Mouse (Mus musculus) ovary, postnatal 36 days (tissue): ENCODE measurements around the gene Trim2.

Source experiments
- DNase-seq: peaks from one replicate; pipeline ENCODE4 v3.0.0; 2022; ENCODE audit warnings: low spot score, mixed read lengths

Gene Trim2

DNA sequence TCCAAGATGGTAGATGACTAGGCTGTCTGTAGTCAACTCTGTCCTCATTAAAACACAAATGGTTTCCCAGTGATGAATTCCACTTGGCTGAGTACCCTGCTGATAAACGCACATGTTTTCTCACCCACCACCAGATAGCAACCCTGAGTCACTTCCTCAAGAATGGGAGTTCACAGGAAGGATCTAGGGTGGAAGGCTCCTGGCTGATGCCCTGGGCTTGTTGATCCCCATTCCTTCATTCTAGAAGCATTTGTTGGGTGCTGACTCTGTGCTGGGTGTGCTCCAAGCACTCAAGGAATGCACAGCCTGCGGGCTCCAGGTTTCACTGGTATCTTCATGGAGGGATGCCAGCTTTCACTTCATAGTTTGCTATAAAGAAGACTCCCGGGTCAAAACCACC is 12.8 kb upstream of the Trim2 start:
- DNase-seq: no peak

DNA sequence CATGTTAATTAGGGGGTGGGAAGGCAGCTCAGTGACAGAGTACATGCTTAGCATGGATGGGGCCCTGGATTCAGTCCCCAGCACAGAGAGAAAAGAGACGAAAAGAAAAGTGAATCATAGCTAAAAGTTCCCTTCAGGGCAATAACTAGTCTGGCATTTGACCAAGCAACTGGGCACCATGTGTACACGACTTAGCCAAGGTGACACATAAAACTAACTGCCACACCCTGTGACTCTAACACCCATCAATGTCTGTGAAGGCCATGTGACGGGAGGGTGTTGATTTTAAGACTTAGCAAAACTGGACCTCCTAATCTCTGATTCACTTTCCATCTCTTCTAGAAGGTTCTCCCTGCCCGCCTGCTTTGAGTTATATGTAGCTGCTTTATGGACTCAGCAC is 12.2 kb upstream of the Trim2 start:
- DNase-seq: no peak

DNA sequence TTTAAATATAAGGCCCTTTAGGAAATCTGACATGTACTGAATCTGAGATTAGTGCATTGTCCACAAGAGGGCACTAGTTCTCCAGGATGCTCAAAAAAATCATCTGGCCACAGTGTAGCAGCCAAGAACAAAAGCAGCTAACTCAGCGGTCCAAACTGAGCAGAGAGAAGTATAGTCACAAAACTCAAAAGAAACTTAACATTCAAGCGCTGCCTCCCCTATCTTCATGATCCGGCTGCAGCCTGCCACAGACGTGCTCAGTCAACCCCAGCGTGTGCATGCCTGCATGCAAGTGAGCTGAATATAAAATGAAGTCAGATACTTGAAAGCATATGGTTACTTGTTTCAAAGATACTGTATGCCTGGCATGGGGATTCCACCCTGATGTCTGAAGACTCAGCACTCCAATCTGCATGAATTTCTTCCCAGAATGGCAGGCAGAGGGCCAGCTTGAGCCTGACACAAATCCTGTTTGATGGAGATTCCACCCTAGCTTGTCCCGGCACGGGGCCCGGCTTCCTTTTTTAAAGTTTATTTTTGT is 8.0 kb upstream of the Trim2 start:
- DNase-seq: no peak

DNA sequence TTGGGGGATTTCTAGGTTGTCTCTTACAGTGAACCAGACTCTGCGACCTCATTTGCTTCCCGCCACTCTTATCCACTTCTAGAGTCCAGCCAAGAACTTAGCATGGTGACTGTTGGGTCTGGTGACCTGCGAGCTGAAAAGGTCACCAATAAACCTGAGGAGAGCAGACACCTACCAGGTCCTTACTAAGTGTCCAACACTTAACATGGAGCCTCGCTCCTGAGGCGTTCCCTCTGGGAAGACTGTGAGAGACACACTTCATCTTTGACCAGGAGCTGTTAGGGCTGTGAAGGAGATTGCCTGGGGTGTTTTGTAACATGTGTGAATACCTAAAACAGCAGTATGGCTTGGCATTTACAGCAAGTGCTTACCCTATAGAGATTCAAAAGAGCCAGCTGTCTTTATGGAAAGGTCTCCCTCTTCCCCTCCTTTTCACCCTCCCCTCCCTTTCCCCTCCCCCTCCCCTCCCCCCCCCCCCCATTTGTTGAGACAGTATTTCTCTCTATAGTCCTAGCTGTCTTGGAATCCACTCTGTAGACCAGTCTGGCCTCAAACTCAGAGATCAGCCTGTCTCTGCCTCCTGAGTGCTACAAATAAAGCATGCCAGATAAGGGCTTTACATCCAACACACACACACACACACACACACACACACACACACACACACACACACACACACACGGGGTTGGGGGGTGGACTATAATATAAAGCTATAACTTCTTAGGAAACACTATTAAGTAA is 7.3 kb upstream of the Trim2 start:
- DNase-seq: no peak

DNA sequence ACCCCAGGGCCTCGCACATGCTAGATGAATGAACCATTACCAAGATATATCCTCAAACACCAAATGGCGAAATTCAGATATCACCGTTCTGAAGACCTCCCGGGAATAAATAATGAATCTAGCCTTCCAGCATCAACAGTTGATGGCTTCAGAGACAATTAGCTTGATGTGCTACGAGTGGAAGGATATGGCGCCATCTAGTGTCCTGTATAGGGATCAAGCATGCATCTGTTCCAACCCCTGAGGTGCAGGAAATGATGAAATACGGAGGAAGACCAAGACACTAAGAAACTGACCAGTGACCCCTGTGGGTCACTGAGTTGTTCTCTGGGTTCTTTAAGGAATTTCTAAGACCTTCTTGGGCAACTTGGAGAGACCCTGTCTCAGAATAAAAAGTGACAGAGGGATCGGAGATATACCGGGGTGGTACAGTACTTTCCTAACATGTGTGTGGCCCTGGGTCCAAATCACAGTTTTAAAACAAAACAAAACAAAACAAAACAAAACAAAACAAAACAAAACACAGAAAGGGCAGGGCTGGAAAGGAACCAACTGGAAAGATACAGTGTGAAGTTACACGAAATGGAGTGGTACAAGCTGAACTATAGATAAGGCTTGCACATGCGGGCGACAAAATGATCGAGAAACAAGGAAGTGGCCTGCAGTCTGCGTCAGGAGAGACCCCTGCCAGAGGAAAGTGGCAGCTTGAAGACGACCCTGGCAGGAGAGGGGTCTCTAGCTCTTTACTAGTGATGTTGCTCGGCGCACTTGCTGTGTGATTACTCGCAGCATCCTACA is 6.5 kb upstream of the Trim2 start:
- no peak for DNase-seq

DNA sequence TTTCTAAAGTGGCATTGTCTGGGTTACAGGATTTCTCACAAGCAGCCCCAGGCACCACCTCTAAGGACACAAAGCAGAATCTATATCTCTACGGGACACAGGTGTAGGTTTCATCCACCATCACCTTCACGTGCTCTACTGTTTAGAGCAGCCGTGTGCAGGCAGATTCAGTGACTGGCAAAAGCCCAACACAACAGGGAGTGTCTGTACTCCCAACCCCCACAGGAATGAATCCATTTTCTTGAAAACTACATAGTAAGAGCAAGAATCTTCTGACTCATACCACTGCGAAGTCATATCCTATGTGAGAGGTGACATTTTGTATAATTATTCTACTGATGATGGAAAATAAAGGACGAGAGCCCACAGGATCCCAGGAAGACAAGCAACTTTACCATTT is 5.6 kb upstream of the Trim2 start:
- no peak for DNase-seq

DNA sequence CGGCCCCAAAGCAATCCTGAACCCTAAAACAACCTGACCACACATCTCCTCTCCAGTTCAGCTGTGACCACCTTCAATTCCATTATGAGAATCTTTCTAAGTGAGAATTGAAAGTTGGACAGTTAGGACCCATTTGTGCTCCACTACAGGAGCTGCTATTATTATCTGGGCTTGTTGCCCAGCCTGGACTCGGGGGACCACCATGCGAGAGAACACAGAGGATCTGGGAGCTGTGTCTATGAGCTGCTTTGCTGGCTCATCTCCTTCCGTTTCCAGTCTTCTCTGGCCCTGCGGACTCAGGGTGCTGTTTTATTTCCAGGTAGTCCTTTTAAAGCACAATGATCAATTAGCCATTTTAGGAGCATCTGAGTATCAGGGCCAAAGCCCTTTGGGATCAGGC is 839 bp upstream of the Trim2 start:
- DNase-seq: no peak

DNA sequence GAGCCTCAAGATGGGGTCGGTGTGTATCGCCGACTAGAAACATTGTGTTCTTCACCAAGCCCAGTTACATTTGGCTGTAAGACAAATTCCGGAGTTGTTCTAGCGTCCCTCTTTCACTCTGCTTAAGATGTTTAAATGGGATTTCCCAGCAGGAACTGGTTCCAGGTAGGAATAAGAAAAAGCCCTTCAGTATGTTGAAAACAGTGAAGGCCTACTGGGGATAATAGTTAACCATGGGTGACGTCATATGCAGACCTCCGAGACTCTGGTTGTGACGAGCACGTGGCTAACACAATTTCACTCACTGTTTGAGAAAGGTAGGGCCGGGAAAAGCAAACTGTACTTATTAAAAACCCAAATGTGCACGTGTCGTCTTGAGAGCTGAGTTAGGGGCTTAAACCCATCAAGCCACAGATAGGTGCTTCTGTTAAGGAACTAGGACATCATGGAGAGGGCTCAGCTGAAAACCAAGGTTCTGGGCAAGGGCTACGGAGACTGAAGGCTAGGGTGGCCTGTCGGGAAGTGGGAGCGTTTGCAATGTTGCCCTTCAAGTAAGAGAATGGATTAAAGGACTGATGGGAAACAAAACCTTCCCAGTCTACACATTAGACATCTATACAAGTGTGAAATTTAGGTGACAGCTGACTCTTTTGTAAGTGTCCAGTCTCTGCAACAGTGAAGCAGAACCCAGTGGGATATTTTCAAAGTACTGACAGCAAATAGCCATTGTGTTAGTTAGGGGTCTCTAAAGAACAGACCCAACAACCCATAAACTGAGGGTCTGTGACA is 761 bp downstream of the Trim2 start:
- no peak for DNase-seq

DNA sequence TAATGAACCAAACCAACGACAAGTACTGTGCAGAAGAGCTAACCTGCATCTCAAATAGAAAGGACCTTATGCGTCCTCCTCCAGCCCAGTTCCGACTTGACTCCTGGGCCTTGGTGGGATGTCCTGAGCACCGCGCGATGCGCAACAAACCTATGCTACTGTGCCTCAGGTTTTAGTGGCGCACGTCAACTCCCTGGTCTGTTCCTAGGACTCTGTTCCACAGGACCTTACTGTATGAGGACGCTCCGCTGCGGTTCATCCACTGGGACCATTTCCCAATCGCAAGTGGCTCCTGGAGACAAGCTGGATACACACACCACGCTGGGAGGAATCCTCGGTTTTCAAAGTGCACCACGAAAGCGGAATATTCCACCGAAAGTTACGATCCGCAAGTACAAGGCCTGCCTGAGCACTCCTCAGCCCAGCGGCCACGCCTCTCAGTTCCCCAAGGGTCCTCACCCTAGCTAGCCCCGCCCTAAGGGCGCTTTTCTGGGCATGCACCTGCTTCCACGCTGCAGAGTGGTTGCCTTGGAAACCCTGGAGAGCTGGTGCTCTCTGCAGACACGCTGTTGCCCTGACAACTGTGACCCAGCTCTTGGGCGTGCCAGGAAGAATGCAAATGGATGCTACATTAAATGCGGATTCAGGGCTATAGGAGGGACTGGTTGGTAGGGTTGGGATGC is 1.5 kb downstream of the Trim2 start:
- DNase-seq: peak; percentile 54

DNA sequence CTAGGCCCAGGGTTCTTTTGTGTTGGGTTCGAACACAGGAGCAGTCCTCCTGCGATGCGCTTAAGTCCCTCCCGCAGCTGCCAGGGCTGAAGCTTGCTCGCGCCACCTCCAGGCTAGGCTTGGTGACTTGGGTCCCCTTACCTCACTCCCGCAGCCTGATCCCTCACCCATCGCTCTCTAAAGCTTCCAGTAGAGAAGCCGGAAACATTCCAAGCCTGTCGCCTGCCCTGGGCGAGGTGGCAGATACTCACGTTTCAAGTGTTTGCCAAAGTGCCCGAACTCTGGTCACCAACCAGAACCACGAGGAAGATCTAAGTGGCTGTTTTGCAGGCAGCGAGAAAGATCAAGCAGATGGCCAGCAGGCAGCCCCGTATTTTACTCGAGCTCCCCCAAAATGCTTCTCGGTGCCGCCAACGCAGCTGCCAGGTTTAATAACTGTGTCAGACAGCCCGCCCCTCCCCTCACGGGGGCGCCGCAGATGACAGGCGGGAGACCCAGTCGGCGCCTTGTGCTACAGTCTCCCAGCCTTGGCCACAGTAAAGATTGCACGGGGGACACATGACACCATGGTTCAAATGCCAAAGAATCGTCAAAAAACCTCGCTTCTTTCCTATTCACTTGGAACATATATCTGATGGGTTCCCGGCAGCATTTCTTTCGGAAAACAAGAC is 2.2 kb downstream of the Trim2 start:
- peak; percentile 46 for DNase-seq

DNA sequence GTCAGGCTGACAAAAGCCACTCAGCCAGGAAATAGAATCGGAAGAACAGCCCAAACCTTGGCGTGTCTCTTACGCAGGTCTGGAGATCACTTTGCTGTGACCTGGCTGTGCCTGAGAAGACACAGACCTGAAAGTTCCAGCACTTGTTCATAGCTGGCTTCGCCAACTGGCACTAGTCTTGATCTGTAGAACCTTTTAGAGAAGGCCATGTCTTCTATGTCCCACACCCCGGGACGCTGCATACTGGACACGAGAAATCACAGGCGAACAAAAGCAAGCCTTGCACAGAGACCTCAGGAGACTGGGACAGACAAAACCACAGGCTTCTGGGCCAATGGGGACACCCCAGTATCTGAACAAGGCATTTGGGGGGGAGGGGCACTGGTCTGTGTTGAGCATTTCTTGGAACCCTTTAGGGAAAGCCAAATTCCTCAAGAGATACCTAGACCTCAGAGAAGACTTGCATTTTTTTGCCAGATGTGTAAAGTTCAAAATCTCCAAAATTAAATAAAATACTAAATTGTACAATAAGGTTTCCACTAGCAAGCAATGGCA is 3.2 kb downstream of the Trim2 start:
- no peak for DNase-seq

DNA sequence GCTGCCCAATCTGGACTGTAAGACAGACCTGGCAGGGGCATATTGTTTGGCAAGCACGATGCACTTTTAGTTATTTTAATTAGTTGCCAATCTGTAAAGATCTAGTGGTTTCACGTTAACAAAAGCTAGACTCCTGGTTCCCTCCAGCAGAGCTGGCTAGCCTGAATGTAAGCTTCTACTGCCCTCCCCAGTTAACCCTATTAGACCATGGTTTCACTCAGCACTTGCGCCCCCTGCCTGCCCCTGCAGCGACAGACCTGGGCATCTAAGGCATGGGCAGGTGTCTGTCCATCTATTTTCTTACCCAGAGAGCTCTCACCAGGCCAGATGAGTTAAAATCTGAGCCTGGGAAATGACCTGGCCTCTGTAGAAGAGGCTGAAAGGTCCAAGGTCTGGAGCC is 4.4 kb downstream of the Trim2 start:
- DNase-seq: peak; percentile 63

DNA sequence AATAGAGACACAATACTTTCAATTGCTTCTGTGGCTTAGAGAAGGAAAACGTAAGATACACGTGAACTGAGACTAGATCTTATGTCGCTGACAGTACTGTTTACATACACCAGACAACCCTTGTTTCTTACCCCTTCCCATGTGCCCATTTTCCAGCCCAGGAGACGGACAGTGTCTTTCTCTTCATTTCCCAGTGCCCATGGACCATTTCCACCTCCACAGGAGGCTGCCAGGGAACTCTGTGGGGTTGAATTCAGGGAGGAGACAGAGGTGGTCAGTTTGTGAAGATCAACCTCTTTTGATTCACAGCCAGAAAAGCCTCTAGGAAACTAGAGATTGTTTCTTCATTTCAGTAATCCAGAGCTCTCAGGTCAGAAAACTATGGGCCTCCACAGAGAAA is 5.0 kb downstream of the Trim2 start:
- no peak for DNase-seq

DNA sequence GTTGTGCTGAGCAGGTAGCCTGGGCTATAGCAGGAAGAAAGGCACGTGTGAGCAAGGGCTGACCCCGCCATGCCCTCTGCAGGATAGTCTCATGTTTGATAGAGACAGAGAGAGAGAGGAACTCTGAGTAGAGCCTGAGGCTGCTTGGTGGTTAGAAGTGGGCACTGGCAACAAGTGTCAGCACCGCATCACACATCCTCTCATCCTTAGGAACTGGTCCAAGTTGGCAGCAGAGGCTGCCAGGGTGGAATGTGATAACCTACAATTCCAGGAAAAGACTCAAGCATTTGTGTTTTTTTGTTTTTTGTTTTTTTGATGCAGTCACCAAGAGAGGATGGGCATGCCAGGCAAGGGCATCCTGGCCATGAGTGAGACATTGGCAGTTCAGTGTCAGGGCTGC is 8.5 kb downstream of the Trim2 start:
- DNase-seq: no peak

DNA sequence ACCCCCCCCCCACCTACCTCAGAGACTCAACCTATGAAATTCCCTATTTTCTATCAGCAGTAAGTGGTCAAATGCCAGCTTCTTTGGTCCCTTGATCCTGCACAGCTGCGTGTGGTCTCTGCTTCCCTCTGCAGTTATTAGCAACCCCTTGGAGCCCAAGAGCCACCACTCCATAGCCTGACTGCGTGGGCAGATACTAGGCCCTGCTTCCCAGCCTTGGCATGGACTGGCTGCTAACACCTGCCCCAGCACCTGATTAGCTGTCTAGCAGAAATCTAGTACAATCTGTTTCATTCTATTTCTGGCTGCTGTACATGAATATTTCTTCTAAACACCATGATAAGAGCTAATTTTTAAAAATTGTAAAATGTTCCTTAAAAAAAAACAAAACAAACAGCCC is 10.0 kb downstream of the Trim2 start:
- no peak for DNase-seq

DNA sequence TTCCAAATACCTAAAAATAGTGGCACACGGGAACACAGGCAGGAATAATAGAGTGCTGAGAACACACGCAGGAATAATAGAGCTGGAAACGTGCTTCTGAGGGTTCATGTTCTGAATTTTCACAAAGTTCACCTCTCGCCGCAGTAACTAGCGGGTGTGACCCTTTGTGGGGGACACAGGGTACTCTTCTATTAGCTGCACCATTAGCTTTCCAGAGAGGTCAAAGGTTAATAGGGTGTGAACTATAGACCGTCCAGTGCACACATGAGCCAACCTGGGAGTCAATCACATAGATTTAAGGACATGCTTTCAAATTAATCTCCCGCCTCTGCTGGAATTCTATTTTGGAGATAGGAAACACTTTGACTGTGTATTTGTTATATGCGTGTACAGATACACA is 11.9 kb downstream of the Trim2 start:
- DNase-seq: no peak

DNA sequence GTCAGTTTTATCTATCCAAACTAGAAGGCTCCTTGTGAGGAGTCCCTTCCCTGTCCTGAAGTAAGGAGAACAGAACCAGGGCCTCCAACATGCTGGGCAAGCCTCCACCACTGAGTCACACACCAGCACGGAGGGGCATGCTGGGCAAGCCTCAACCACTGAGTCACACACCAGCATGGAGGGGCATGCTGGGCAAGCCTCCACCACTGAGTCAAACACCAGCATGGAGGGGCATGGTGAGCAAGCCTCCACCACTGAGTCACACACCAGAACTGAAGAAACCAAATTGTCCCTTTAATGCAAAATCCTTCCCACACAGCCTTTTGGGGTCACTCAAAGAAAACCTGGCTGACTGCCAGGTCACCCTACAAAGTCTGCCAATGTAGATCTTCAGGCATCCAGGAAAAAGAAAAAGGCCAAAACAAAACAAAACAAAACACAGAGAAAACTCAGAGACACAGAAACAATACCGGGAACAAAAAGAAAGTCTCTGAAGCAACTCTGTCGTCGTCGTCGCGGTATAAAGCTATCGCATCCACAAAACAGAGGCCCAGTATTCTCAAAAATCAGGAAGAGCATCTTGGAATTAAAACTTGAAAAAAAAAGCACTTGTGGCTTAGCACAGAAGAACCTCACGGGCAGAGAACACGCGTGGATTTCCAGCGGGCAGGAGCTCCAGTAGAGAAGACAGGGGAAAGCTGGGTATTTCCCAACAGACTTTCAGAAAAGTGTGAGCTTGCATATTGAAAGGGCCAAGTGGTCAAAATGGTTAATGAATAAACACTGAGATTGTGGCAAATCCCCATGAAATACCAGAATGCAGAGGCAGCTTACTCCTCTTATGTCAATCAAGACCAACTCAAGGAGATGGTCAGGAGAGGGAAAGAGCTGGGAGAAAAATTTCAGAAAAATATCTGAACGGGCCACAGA is 12.7 kb downstream of the Trim2 start:
- DNase-seq: no peak

DNA sequence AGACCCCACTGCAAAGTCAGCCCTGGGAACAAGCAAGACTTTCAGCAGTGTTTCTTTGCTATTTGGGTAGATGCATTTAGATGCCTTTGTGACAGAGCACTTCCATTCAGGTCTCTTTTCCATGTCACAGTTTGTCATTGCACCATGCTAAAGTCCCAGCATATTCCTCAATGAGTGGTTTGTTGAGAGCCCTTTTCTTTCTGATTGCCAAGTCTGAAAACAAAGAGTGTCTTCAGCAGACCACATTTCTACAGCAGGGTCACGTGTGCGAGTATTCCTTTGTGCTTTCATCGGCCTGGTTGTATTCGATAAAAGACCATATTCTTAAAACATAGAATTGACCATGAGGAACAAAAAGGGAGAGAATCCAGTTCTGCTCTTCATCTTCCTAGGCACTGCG is 14.4 kb downstream of the Trim2 start:
- DNase-seq: no peak

DNA sequence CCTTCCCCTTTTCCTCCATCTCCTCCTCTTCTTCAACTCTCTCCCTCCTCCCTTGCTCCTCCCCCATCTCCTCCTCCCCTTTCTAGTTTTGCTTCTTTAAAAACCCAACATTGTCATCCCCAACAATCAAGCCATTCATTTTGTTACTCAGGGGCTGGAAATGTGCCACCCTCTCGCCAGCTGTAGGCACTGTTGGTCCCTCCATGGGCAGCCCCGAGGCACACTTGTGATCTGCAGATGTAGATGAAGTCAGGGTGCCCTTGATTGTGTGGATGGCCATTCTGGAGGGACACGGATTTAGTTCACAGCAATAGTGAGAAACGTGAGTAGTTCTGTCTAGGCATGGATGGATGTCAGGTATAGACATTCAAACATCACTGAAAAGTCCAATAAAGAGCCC is 17.7 kb downstream of the Trim2 start:
- DNase-seq: no peak

DNA sequence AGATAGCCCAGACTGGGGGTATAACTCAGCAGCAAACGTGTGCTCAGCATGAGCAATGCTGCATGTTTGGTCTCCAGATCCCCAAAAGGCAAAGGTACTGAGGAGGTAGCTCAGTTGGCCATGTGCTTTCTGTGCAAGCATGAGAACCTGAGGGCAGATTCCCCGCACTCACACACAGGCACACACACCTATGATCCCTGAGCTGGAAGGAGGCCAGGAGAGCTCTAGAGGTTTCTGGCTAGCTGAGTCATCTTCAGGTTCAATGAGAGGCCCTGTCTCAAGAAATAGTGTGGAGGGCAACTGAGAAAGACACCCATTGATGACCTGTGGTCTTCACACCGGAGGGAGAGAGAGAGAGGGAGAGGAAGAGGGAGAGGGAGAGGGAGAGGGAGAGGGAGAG is 19.4 kb downstream of the Trim2 start:
- DNase-seq: no peak
